Mouse (Mus musculus): ENCODE measurements around the gene Agbl1.

Agbl1 gene

GRCm38 (mm10) chr7:76381986-76382385 is 152.3 kb downstream of the Agbl1 start:
- in situ Hi-C loops (cut with MboI; ENCODE audit: low sequenced_read_pairs), result no loop called here

- in situ Hi-C loops (cut with MboI; ENCODE audit: low sequenced_read_pairs), result no loop called here
Observed at GRCm38 (mm10) chr7:76389240-76389639, 159.6 kb downstream of the Agbl1 start.

GRCm38 (mm10) chr7:76392296-76392940 is 162.7 kb downstream of the Agbl1 start:
- in situ Hi-C loops (cut with MboI; ENCODE audit: low sequenced_read_pairs), result no loop called here

GRCm38 (mm10) chr7:76392941-76393817 is 163.5 kb downstream of the Agbl1 start:
- in situ Hi-C loops (cut with MboI; ENCODE audit: low sequenced_read_pairs), result no loop called here

GRCm38 (mm10) chr7:76407930-76408557 is 178.4 kb downstream of the Agbl1 start:
- in situ Hi-C loops (cut with MboI; ENCODE audit: low sequenced_read_pairs), result loop anchor here (10.0 kb wide), 1 partner anchor 537 kb away; no protein-coding TSS in a partner anchor

GRCm38 (mm10) chr7:76409020-76409419 is 179.3 kb downstream of the Agbl1 start:
- in situ Hi-C loops (cut with MboI; ENCODE audit: low sequenced_read_pairs), result loop anchor here (10.0 kb wide), 1 partner anchor 536 kb away; no protein-coding TSS in a partner anchor

- in situ Hi-C loops (cut with MboI; ENCODE audit: low sequenced_read_pairs), result no loop called here
Observed at GRCm38 (mm10) chr7:76410403-76411180, 180.9 kb downstream of the Agbl1 start.

GRCm38 (mm10) chr7:76411933-76412587 is 182.4 kb downstream of the Agbl1 start:
- in situ Hi-C loops (cut with MboI; ENCODE audit: low sequenced_read_pairs), result no loop called here

- in situ Hi-C loops (cut with MboI; ENCODE audit: low sequenced_read_pairs), result no loop called here
Observed at GRCm38 (mm10) chr7:76416084-76416597, 186.5 kb downstream of the Agbl1 start.

GRCm38 (mm10) chr7:76438581-76438980 is 208.9 kb downstream of the Agbl1 start:
- in situ Hi-C loops (cut with MboI; ENCODE audit: low sequenced_read_pairs), result no loop called here

GRCm38 (mm10) chr7:76438988-76439387 is 209.3 kb downstream of the Agbl1 start:
- in situ Hi-C loops (cut with MboI; ENCODE audit: low sequenced_read_pairs), result no loop called here

GRCm38 (mm10) chr7:76462361-76463001 is 232.8 kb downstream of the Agbl1 start:
- in situ Hi-C loops (cut with MboI; ENCODE audit: low sequenced_read_pairs), result no loop called here

- in situ Hi-C loops (cut with MboI; ENCODE audit: low sequenced_read_pairs), result no loop called here
Observed at GRCm38 (mm10) chr7:76466427-76466826, 236.7 kb downstream of the Agbl1 start.

GRCm38 (mm10) chr7:76474233-76474632 is 244.5 kb downstream of the Agbl1 start:
- in situ Hi-C loops (cut with MboI; ENCODE audit: low sequenced_read_pairs), result no loop called here

- in situ Hi-C loops (cut with MboI; ENCODE audit: low sequenced_read_pairs), result no loop called here
Observed at GRCm38 (mm10) chr7:76485546-76485945, 255.9 kb downstream of the Agbl1 start.

- in situ Hi-C loops (cut with MboI; ENCODE audit: low sequenced_read_pairs), result no loop called here
Observed at GRCm38 (mm10) chr7:76487519-76487918, 257.8 kb downstream of the Agbl1 start.

GRCm38 (mm10) chr7:76524291-76524690 is 294.6 kb downstream of the Agbl1 start:
- in situ Hi-C loops (cut with MboI; ENCODE audit: low sequenced_read_pairs), result no loop called here

- in situ Hi-C loops (cut with MboI; ENCODE audit: low sequenced_read_pairs), result no loop called here
Observed at GRCm38 (mm10) chr7:76546456-76546855, 316.8 kb downstream of the Agbl1 start.

- in situ Hi-C loops (cut with MboI; ENCODE audit: low sequenced_read_pairs), result no loop called here
Observed at GRCm38 (mm10) chr7:76547313-76547712, 317.6 kb downstream of the Agbl1 start.

GRCm38 (mm10) chr7:76551860-76552259 is 322.2 kb downstream of the Agbl1 start:
- in situ Hi-C loops (cut with MboI; ENCODE audit: low sequenced_read_pairs), result no loop called here
